Mouse (Mus musculus) thymus, postnatal 0 days (tissue): ENCODE data around the gene Gm7876. TPM values are rescaled to one million over a fixed set of nuclear protein-coding genes. Genes with fewer than 3 reads are reported as not detected.
"Not testable (repeated sequence)": the region's sequence is repeated elsewhere in the genome, so short reads cannot be mapped to it uniquely, and the experiment has no call there.

Experiments used
- DNase-seq: peaks from one replicate; pipeline ENCODE4 v3.0.0-alpha.2; 2015; ENCODE audit warnings: low spot score
- polyA plus RNA-seq: library from polyadenylated mRNA; unstranded; fragments of >200 nt; fragmentation: Nextera tagmentation; extraction: Ambion mirVana; gene quantifications from 2 replicates; pipeline ENCODE4 v1.2.1, GENCODE M21; 2015

Gene Gm7876
- polyA plus RNA-seq = not detected in 2 replicates

DNA sequence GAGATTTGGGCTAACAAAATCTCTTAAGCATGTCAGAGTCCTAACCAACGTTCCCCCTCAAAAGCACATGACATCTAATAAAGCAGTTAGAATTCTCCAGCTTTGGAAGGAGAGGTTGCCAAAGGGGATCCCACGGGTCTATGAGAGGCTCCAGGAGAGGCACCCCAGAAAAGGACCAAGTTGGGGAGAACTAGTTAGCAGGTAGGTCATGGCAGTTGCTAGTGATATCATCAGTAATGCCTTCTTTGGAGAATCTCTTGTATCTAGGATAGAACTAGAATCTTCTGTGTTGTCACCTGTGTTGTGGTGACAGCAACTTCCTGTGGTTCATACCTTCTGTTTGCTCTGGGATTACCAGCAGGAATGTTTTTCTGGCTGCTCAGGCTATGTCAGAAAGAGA is at the start of gene Gm7876:
TSS of gene Gm7876 (plus strand) at position 301 of the 400 bp plus-strand sequence.
- DNase-seq = not testable (repeated sequence)

GRCm38 (mm10) chr14:4663892-4664291 is 45.1 kb upstream of the Gm7876 start, which contains the start of gene Gm3239:
TSS of gene Gm3239 (plus strand) at chr14:4664192.
- not testable (repeated sequence) for DNase-seq

DNA sequence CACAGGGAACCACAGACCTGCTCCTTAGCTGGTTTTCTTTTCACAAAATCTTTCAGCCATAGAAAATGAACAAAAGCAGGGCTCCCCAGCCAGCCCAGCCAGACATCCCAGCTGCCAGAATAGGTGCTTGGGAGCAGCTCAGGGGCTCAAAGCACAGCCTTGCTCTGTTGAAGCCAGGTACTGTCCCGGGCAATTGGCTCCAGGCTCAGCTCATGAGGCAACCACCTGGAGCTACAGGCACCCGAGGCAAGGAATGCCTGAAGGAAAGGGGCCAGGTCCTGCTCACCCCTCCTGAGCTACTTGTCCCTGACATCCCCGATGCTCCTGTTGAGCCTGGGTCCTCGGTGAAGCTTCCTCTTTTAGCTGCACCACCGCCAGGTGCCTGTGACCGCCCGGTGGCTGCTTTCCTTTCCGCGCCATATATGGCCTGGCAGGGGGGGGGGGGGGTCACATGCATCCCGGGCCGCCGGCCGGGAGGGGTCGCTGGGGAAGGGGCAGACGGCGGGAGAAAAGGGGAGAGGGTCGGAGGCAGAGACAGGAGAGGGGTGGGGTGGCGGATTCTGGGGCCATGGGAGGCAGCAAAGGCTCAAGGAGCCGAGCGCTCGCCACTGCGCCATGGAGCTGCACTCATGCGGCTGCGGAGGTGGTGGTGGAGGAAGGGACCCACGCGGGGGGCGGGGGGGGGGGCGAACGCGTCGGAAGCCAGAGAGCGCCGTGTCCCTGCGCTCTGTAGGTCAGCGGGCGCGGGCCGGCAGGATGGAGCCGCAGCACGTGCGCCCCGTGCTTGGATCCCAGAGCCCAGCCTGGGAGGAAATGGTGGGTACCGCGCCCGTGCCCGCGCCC is 17.2 kb downstream of the Gm7876 start, which contains the start of gene Gm3252:
TSS of gene Gm3252 (plus strand) at position 738 of the 843 bp plus-strand sequence.
- DNase-seq = not testable (repeated sequence)

Other genes starting within 250 kb of the Gm7876 start
- gene Gm3182, start 227.5 kb upstream of the Gm7876 start, polyA plus RNA-seq = not detected in 2 replicates
- gene Gm3047, start 153.8 kb upstream of the Gm7876 start, polyA plus RNA-seq = not detected in 2 replicates
- not detected in 2 replicates for gene Gm8159, start 76.9 kb upstream of the Gm7876 start, polyA plus RNA-seq
- gene Gm3239, start 45.0 kb upstream of the Gm7876 start, polyA plus RNA-seq = not detected in 2 replicates
- not detected in 2 replicates for gene Gm3252, start 17.5 kb downstream of the Gm7876 start, polyA plus RNA-seq
- not detected in 2 replicates for gene Gm9602, start 67.1 kb downstream of the Gm7876 start, polyA plus RNA-seq
- not detected in 2 replicates for gene Gm3269, start 128.9 kb downstream of the Gm7876 start, polyA plus RNA-seq
- gene Gm3264, start 146.3 kb downstream of the Gm7876 start, polyA plus RNA-seq = not detected in 2 replicates
- 0.09 and 0.14 TPM in 2 replicates for gene Gm3278, start 183.2 kb downstream of the Gm7876 start, polyA plus RNA-seq